Mouse (Mus musculus) ES-Bruce4 (cell line): ENCODE data around the gene Synj1.

Experiments
- CTCF ChIP-seq: IDR thresholded peaks from one replicate; pipeline ENCODE4 v1.8.1; 2011; ENCODE audit warnings: low read depth, low read length
- POLR2A ChIP-seq: IDR thresholded peaks from one replicate; pipeline ENCODE4 v1.8.1; 2011; ENCODE audit warnings: low read length; ENCODE audit not compliant: insufficient read depth

DNA sequence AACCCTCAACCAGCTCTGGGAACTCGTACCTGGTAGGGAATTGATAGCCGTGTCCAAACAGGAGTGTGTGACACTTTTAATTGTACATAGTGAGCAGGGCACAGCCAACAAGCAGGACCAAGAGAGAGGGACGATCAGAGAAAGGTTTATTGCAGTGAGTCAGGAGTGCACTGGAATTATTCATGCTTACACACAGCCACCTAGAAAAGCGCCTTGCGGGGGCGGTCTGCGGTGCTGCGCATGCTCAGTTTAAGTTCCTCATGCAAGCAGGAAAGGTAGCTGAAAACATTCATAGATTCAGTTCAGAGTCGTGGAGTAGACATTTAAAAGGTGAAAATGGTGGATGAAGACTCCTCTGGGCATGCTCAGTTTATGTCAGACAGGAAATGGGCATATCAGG, 120.4 kb downstream of the Synj1 start:
- TF ChIP-seq CTCF (no peak), POLR2A (no peak)
